Mouse (Mus musculus): ENCODE results near the gene Ifnlr1.

The Ifnlr1 gene

DNA sequence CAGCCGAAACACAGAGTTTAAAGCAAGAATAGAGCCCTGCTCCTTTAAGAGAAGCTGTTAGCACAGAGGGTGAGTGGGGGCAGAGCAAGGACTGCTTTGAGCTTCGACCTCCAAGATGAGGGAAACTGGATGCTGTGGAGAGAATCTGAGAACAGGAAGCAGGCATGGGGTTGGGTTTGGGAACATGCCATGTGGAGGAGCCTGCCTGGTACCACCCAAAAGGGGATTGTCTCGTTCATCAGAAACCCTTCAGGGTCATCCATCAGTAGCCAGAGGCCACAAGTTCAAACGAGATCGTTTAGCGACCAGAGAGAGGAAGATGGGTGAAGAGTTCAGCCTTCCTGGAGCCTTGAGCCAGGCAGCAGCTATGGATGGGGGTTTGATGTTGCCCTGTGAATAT is 57.4 kb downstream of the Ifnlr1 start:
- CTCF ChIA-PET, result no interaction called here

DNA sequence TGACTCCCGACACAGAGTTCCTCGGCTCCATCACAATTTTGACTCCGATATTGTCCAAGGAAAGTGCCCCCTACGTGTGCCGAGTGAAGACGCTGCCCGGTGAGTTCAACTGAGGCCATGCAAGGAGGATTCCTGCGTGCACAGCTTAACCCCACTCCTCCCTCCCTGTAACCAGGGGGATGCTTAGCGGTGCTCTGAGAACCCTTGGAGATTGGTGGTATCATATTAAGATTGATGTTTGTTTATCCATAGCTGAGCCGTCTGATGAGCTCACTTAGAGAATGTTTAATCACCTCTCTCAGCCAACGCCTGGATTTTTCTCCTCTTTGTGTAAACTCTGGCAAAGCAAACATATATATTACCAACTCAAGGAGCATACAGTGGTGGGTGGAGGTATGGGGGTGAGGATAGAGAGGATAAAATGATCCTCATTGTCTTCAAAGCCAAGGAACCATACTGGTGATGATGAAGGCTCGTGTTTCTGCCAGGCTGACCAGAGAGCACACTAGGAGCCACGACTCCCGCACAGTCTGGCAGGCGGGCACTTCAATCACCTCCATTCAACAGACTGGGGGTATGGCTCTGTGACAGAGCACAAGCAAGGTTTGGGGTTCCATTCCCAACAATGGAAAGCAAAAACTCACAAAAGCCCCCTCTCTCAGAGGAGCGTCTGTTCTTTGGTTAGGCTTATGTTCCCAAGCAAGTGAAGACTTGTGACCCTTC is 58.8 kb downstream of the Ifnlr1 start:
- CTCF ChIA-PET, result no interaction called here

DNA sequence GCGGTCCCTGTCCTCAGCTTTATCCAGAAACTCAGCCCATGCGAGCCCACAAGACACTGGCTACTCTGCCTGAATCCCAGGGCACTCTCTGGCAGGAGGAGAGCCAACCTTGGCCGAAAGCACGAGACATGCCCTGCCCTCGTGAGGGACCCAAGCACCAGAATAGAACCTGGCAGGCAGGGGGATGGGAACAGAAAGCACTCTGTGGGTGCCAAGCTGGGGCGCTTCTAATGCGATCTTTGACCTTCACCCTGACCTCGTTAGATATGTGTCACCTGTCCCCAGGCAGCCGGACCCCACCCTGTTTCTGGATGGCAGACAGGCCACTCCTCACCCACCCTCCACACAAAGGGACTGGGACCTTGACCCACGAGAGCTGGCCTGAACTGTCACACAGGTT is 59.5 kb downstream of the Ifnlr1 start:
- CTCF ChIA-PET, result interaction anchor here (0.8 kb wide), 1 partner anchor 162 kb away, joined by 5 read pairs; no protein-coding TSS in a partner anchor

DNA sequence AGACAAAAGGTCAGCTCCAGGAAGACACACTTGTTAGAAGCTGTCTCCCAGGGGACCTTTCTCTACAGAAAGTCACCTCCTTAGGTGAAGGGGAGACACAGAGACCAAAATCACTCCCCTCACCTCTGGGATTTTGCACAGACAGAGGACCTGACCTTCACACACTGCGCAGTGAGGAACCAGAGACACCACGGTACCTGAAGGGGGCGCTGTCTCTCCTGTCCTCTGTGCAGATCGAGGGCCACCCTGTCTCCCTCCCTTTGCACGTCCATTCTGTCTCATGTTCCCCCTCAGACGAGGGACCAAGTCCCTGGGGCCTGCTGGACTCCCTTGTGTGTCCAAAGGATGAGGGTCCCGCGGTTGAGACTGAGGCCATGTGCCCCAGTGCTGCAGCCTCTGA is 64.8 kb downstream of the Ifnlr1 start:
- CTCF ChIA-PET, result no interaction called here

DNA sequence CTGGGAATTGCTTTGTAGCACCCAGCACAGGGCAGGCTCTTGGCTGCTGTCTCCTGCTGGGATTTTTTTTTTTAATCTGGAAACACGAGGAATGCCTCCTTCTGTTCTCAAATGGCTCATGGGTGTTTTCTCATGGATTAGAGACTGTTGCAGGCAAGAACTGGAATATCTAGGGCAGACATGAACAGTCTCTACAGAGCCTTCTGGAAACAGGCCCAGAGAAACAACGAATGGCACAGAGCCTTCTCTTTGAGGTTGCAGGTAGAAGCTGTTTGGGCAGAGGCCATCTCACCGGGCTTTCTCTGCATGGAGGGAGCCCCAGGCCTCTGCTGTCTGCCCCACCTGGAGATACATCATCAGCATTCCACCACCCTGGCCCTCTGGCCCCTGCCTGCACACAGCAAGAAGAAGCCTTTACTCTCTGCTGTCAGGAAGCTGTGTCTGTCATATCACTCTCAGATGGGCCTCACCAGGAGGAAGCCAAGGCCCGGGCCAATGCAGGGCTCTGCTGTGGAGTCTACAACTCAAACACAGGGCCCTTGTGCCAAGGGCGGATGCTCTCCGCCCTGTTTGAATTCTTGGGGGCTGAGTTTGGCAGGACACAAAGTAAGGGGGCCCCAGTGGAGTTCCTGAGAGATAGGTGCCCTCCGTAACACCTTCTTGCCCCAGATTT is 66.2 kb downstream of the Ifnlr1 start:
- CTCF ChIA-PET, result no interaction called here

DNA sequence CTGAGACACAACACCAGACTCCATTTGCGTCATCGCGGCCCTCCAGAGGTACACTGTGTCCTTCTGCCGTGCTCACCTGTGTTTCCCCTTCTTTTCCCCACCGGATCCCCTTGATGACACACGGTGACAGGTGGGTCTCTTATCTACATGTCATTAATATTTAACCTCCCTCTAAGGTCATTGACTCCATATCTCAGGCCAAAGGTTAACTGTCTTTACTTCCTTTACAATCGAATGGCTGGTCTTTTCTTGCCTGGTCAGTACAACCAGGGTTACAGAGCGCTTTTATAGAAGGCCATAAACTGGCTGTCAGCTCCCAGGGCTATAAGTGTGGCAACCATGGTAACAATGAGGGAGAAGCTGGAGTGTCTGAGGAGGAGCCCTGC is 66.7 kb downstream of the Ifnlr1 start:
- CTCF ChIA-PET, result no interaction called here

All from spleen, embryonic (tissue).